Mouse (Mus musculus) midbrain, postnatal 0 days (tissue): Measurements from ENCODE around the gene Wdr43. TPM values are rescaled to one million over a fixed set of nuclear protein-coding genes. Genes with fewer than 3 reads are reported as not detected.

Experiments
- ATAC-seq: fragments of 200-750 bp; cut with Nextera tagmentation; 2 replicates; pipeline ENCODE4 v1.8.0; 2017; ENCODE audit warnings: moderate number of reproducible peaks, mild to moderate bottlenecking, moderate TSS enrichment, moderate library complexity; ENCODE audit not compliant: low FRiP score
- DNase-seq: peaks from one replicate; pipeline ENCODE4 v3.0.0-alpha.2; 2015; ENCODE audit warnings: low spot score
- H3K27ac ChIP-seq: fragments of 300-500 bp; sonication (generic); 2 replicates; pipeline ENCODE4 v1.5.1; 2014; ENCODE audit warnings: low read depth, mild to moderate bottlenecking, low read length, mixed read lengths
- H3K27me3 ChIP-seq: fragments of 300-500 bp; sonication (generic); 2 replicates; pipeline ENCODE4 v1.6.1; 2014; ENCODE audit warnings: low read length, control low read depth, mixed read lengths; ENCODE audit not compliant: insufficient read depth
- H3K36me3 ChIP-seq: fragments of 300-500 bp; sonication (generic); 2 replicates; pipeline ENCODE4 v1.6.1; 2014; ENCODE audit warnings: low read length, control low read depth, mixed read lengths; ENCODE audit not compliant: insufficient read depth
- H3K4me1 ChIP-seq: fragments of 300-500 bp; sonication (generic); 2 replicates; pipeline ENCODE4 v1.6.1; 2014; ENCODE audit warnings: mild to moderate bottlenecking, control low read depth, antibody characterized with exemption, low read length, mixed read lengths; ENCODE audit not compliant: insufficient read depth
- H3K4me2 ChIP-seq: fragments of 300-500 bp; sonication (generic); 2 replicates; pipeline ENCODE4 v1.6.1; 2014; ENCODE audit warnings: low read depth, mild to moderate bottlenecking, low read length, mixed read lengths; ENCODE audit not compliant: poor library complexity, severe bottlenecking
- H3K4me3 ChIP-seq: fragments of 300-500 bp; sonication (generic); 2 replicates; pipeline ENCODE4 v1.5.1; 2014; ENCODE audit warnings: low read depth, mild to moderate bottlenecking, low read length, moderate library complexity
- H3K9ac ChIP-seq: fragments of 300-500 bp; sonication (generic); replicated peaks from 2 replicates; pipeline ENCODE4 v1.6.1; 2014; ENCODE audit warnings: mild to moderate bottlenecking, low read length, moderate library complexity, mixed read lengths; ENCODE audit not compliant: poor library complexity, severe bottlenecking
- H3K9me3 ChIP-seq: fragments of 300-500 bp; sonication (generic); 2 replicates; pipeline ENCODE4 v1.6.1; 2016; ENCODE audit warnings: low read length, control low read depth
- CTCF ChIP-seq: IDR thresholded peaks from 2 replicates; pipeline ENCODE4 v1.5.1; 2016; ENCODE audit warnings: antibody characterized with exemption, mild to moderate bottlenecking
- WGBS: fragments of 180-500 bp; shearing (Covaris S2); extraction: QIAGEN DNeasy Blood & Tissue Kit; methylation state at CpG from one replicate; pipeline ENCODE4 v1.1.7; 2014; 5-methylcytosine and 5-hydroxymethylcytosine counted together
- polyA plus RNA-seq: library from polyadenylated mRNA; unstranded; fragments of >200 nt; fragmentation: Nextera tagmentation; extraction: Ambion mirVana; gene quantifications from 2 replicates; pipeline ENCODE4 v1.2.1, GENCODE M21; 2015
- total RNA-seq: library from RNA; depleted of rRNA; stranded (reverse); fragments of >200 nt; gene quantifications from 2 replicates; pipeline ENCODE4 v1.2.3, GENCODE M21; 2014

Wdr43 gene
- total and polyA plus RNA-seq, 2 experiments from 2014 or later, result 36.5 to 87.3 TPM

- H3K4me2 ChIP-seq, result no peak overlapping the region
- H3K27me3 ChIP-seq, result no peaks in the 10 kb centered on the region
- H3K27ac ChIP-seq, result no peak overlapping the region
- no peak overlapping the region for H3K4me3 ChIP-seq
- no peak for TF ChIP-seq CTCF
- no peaks in the 10 kb centered on the region for H3K9me3 ChIP-seq
- ATAC-seq (no peak), DNase-seq (no peak)
- WGBS, result 95% methylated on average over 4 of the region's 4 CpGs
- no peak overlapping the region for H3K9ac ChIP-seq
- no peaks in the 10 kb centered on the region for H3K36me3 ChIP-seq
- no peaks in the 10 kb centered on the region for H3K4me1 ChIP-seq
These were observed 66.7 kb downstream of the Wdr43 start for GRCm38 (mm10) chr17:71682379-71682778.

DNA sequence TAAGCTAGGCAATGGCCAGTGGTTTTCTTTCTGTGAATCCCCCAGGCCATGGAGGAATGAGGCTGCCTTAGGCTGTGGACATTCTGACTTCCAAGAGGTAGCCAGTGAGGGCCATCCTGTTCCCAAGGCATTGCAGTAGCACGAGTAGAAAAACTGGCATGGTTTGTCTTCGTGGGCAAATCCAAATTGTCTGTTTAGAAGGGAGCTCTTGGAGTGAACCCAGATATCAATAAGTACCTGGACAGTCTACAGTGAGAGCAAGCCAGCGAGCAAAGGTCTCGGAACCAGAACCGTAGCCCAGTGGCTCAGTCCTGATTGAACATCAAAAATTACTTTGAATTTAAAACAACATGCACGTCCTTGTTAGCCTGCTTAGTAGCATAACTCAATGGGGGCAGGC lies 67.6 kb downstream of the Wdr43 start:
- no peak for TF ChIP-seq CTCF
- no peak overlapping the region for H3K4me2 ChIP-seq
- H3K27ac ChIP-seq, result no peak overlapping the region
- ATAC-seq (no peak), DNase-seq (no peak)
- no peaks in the 10 kb centered on the region for H3K4me1 ChIP-seq
- H3K9ac ChIP-seq, result no peak overlapping the region
- H3K4me3 ChIP-seq, result no peak overlapping the region
- no peaks in the 10 kb centered on the region for H3K36me3 ChIP-seq
- WGBS, result 92% methylated on average over 6 of the region's 6 CpGs
- no peaks in the 10 kb centered on the region for H3K27me3 ChIP-seq
- H3K9me3 ChIP-seq, result no peaks in the 10 kb centered on the region

GRCm38 (mm10) chr17:71684103-71684608 lies 68.5 kb downstream of the Wdr43 start:
- Histone ChIP-seq H3K36me3 (no peaks in the 10 kb centered on the region), H3K27me3 (no peaks in the 10 kb centered on the region), H3K27ac (no peak overlapping the region), H3K4me1 (no peaks in the 10 kb centered on the region), H3K9me3 (peaks cover 7% of the 10 kb centered on the region; the same call in 1 of the 2 replicates), H3K9ac (no peak overlapping the region), H3K4me2 (no peak overlapping the region), H3K4me3 (no peak overlapping the region)
- ATAC-seq (no peak), DNase-seq (no peak)
- 43% methylated on average over 5 of the region's 5 CpGs for WGBS
- TF ChIP-seq CTCF, result no peak

DNA sequence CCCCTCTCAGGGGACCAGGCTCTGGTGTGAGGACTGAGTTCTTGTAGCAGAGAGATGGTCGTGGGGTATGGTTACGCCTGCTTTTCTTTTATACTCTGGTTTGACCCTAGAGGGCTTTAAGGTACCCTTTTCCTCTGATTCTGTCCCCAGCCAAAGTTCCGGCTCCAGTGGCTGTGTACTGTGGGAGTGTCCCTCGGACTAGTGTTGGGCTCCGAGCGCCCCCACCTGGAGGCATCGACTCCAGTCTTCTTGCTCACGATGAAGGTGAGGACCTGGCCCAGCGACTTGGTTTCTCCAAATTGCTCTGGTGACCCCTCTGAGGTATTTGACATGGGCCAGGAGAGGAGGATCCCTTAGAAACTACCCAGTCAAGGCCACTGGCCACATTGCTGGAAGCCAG lies 71.7 kb downstream of the Wdr43 start:
- no peak for ATAC-seq
- no peak for TF ChIP-seq CTCF
- no peaks in the 10 kb centered on the region for H3K36me3 ChIP-seq
- H3K4me3 ChIP-seq, result no peak overlapping the region
- H3K27me3 ChIP-seq, result no peaks in the 10 kb centered on the region
- peaks cover 7% of the 10 kb centered on the region; the same call in 1 of the 2 replicates for H3K9me3 ChIP-seq
- H3K4me1 ChIP-seq, result no peaks in the 10 kb centered on the region
- no peak overlapping the region for H3K9ac ChIP-seq
- no peak overlapping the region for H3K27ac ChIP-seq
- DNase-seq, result no peak
- WGBS, result 77% methylated on average over 9 of the region's 9 CpGs
- H3K4me2 ChIP-seq, result no peak overlapping the region

GRCm38 (mm10) chr17:71689903-71690302 lies 74.2 kb downstream of the Wdr43 start:
- Histone ChIP-seq H3K27me3 (no peaks in the 10 kb centered on the region), H3K4me2 (no peak overlapping the region), H3K9me3 (peaks cover 7% of the 10 kb centered on the region; the same call in 1 of the 2 replicates), H3K36me3 (no peaks in the 10 kb centered on the region), H3K27ac (no peak overlapping the region), H3K9ac (no peak overlapping the region), H3K4me3 (no peak overlapping the region), H3K4me1 (peaks cover 3% of the 10 kb centered on the region; the same call in 1 of the 2 replicates)
- TF ChIP-seq CTCF, result no peak
- DNase-seq, result no peak
- 92% methylated on average over 5 of the region's 5 CpGs for WGBS
- ATAC-seq, result no peak

GRCm38 (mm10) chr17:71691361-71691875 lies 75.7 kb downstream of the Wdr43 start:
- H3K27ac ChIP-seq, result no peak overlapping the region

More at GRCm38 (mm10) chr17:71691361-71691875, 75.7 kb downstream of the Wdr43 start:
- Histone ChIP-seq H3K9ac (no peak overlapping the region), H3K27me3 (no peaks in the 10 kb centered on the region), H3K9me3 (peaks cover 7% of the 10 kb centered on the region; the same call in 1 of the 2 replicates), H3K36me3 (no peaks in the 10 kb centered on the region), H3K4me1 (peaks cover 3% of the 10 kb centered on the region; the same call in 1 of the 2 replicates), H3K4me3 (no peak overlapping the region), H3K4me2 (no peak overlapping the region)
- DNase-seq (peak; percentile 32), ATAC-seq (0 out of 2 replicates have a peak, but pooled peaks have one; percentile 14)
- 54% methylated on average over 11 of the region's 11 CpGs for WGBS
- no peak for TF ChIP-seq CTCF
